Mouse (Mus musculus): Measurements from ENCODE around the gene Msantd1. TPM values are rescaled to one million over a fixed set of nuclear protein-coding genes. Genes with fewer than 3 reads are reported as not detected.

Msantd1 gene
- total RNA-seq, 1 experiment: 1.1 TPM

GRCm38 (mm10) chr5:34954508-34954907 lies 46.7 kb downstream of the Msantd1 start:
- Histone ChIP-seq H3K4me3 (ENCODE audit: insufficient read depth in 1 of 2, low read depth in 1 of 2, low read length in 2 of 2, poor library complexity in 1 of 2, severe bottlenecking in 1 of 2) (no peak overlapping the region), H3K9ac (ENCODE audit: insufficient read depth, low read depth, low read length, poor library complexity, severe bottlenecking) (no peak overlapping the region), H3K36me3 (ENCODE audit: control insufficient read depth, insufficient read depth, low read length, poor library complexity, severe bottlenecking) (no peaks in the 10 kb centered on the region), H3K27ac (ENCODE audit: insufficient read depth, low read depth, low read length, poor library complexity, severe bottlenecking) (no peak overlapping the region), H3K9me3 (ENCODE audit: control insufficient read depth, insufficient read depth, low read depth, low read length) (no peaks in the 10 kb centered on the region), H3K4me1 (ENCODE audit: control insufficient read depth in 2 of 2, insufficient read depth in 2 of 2, low read length in 2 of 2, poor library complexity in 1 of 2) (no peaks in the 10 kb centered on the region)
- in situ Hi-C loops (cut with MboI; ENCODE audit: low sequenced_read_pairs in 2 of 2, unreplicated experiment in 2 of 2): no loop called here
- DNase-seq (ENCODE audit: low read depth, low spot score): no peak
- TF ChIP-seq ZNF384 (IDR thresholded peaks at IDR 0.05; ENCODE audit: low read depth, low read length) (no peak), ZC3H11A (IDR thresholded peaks at IDR 0.05; ENCODE audit: borderline replicate concordance, low read depth, low read length) (no peak), CHD2 (IDR thresholded peaks at IDR 0.05; ENCODE audit: low read depth, low read length) (no peak), MAFK (IDR thresholded peaks at IDR 0.05; ENCODE audit: insufficient read depth, low read depth, low read length) (no peak), HCFC1 (IDR thresholded peaks at IDR 0.05; ENCODE audit: borderline replicate concordance, insufficient read depth, low read length) (no peak)

- no peaks in the 10 kb centered on the region for H3K4me1 ChIP-seq (ENCODE audit: control insufficient read depth in 2 of 2, insufficient read depth in 2 of 2, low read length in 2 of 2, poor library complexity in 1 of 2)
- no peak for TF ChIP-seq CHD2 (IDR thresholded peaks at IDR 0.05; ENCODE audit: low read depth, low read length)
- no peak for TF ChIP-seq MAFK (IDR thresholded peaks at IDR 0.05; ENCODE audit: insufficient read depth, low read depth, low read length)
- no peak for TF ChIP-seq ZC3H11A (IDR thresholded peaks at IDR 0.05; ENCODE audit: borderline replicate concordance, low read depth, low read length)
- no peak for TF ChIP-seq HCFC1 (IDR thresholded peaks at IDR 0.05; ENCODE audit: borderline replicate concordance, insufficient read depth, low read length)
- no peak for TF ChIP-seq ZNF384 (IDR thresholded peaks at IDR 0.05; ENCODE audit: low read depth, low read length)
- in situ Hi-C loops (cut with MboI; ENCODE audit: low sequenced_read_pairs in 2 of 2, unreplicated experiment in 2 of 2): no loop called here
- H3K4me3 ChIP-seq (ENCODE audit: insufficient read depth in 1 of 2, low read depth in 1 of 2, low read length in 2 of 2, poor library complexity in 1 of 2, severe bottlenecking in 1 of 2): no peak overlapping the region
- H3K9ac ChIP-seq (ENCODE audit: insufficient read depth, low read depth, low read length, poor library complexity, severe bottlenecking): no peak overlapping the region
- H3K27ac ChIP-seq (ENCODE audit: insufficient read depth, low read depth, low read length, poor library complexity, severe bottlenecking): no peak overlapping the region
- H3K36me3 ChIP-seq (ENCODE audit: control insufficient read depth, insufficient read depth, low read length, poor library complexity, severe bottlenecking): no peaks in the 10 kb centered on the region
- no peaks in the 10 kb centered on the region for H3K9me3 ChIP-seq (ENCODE audit: control insufficient read depth, insufficient read depth, low read depth, low read length)
- DNase-seq (ENCODE audit: low read depth, low spot score): no peak
These were observed 47.8 kb downstream of the Msantd1 start for GRCm38 (mm10) chr5:34955630-34956029.

- Histone ChIP-seq H3K4me1 (ENCODE audit: control insufficient read depth in 2 of 2, insufficient read depth in 2 of 2, low read length in 2 of 2, poor library complexity in 1 of 2) (no peaks in the 10 kb centered on the region), H3K36me3 (ENCODE audit: control insufficient read depth, insufficient read depth, low read length, poor library complexity, severe bottlenecking) (no peaks in the 10 kb centered on the region), H3K9ac (ENCODE audit: insufficient read depth, low read depth, low read length, poor library complexity, severe bottlenecking) (no peak overlapping the region), H3K4me3 (ENCODE audit: insufficient read depth in 1 of 2, low read depth in 1 of 2, low read length in 2 of 2, poor library complexity in 1 of 2, severe bottlenecking in 1 of 2) (no peak overlapping the region), H3K9me3 (ENCODE audit: control insufficient read depth, insufficient read depth, low read depth, low read length) (no peaks in the 10 kb centered on the region), H3K27ac (ENCODE audit: insufficient read depth, low read depth, low read length, poor library complexity, severe bottlenecking) (no peak overlapping the region)
- in situ Hi-C loops (cut with MboI; ENCODE audit: low sequenced_read_pairs in 2 of 2, unreplicated experiment in 2 of 2): no loop called here
- TF ChIP-seq HCFC1 (IDR thresholded peaks at IDR 0.05; ENCODE audit: borderline replicate concordance, insufficient read depth, low read length) (no peak), ZNF384 (IDR thresholded peaks at IDR 0.05; ENCODE audit: low read depth, low read length) (no peak), ZC3H11A (IDR thresholded peaks at IDR 0.05; ENCODE audit: borderline replicate concordance, low read depth, low read length) (no peak), MAFK (IDR thresholded peaks at IDR 0.05; ENCODE audit: insufficient read depth, low read depth, low read length) (no peak), CHD2 (IDR thresholded peaks at IDR 0.05; ENCODE audit: low read depth, low read length) (no peak)
- DNase-seq (ENCODE audit: low read depth, low spot score): no peak
These were observed 48.3 kb downstream of the Msantd1 start for GRCm38 (mm10) chr5:34956151-34956550.

GRCm38 (mm10) chr5:34957015-34957414 lies 49.2 kb downstream of the Msantd1 start:
- Histone ChIP-seq H3K9ac (ENCODE audit: insufficient read depth, low read depth, low read length, poor library complexity, severe bottlenecking) (no peak overlapping the region), H3K9me3 (ENCODE audit: control insufficient read depth, insufficient read depth, low read depth, low read length) (no peaks in the 10 kb centered on the region), H3K36me3 (ENCODE audit: control insufficient read depth, insufficient read depth, low read length, poor library complexity, severe bottlenecking) (no peaks in the 10 kb centered on the region), H3K4me3 (ENCODE audit: insufficient read depth in 1 of 2, low read depth in 1 of 2, low read length in 2 of 2, poor library complexity in 1 of 2, severe bottlenecking in 1 of 2) (no peak overlapping the region), H3K27ac (ENCODE audit: insufficient read depth, low read depth, low read length, poor library complexity, severe bottlenecking) (no peak overlapping the region), H3K4me1 (ENCODE audit: control insufficient read depth in 2 of 2, insufficient read depth in 2 of 2, low read length in 2 of 2, poor library complexity in 1 of 2) (no peaks in the 10 kb centered on the region)
- in situ Hi-C loops (cut with MboI; ENCODE audit: low sequenced_read_pairs in 2 of 2, unreplicated experiment in 2 of 2): no loop called here
- no peak for DNase-seq (ENCODE audit: low read depth, low spot score)
- TF ChIP-seq ZC3H11A (IDR thresholded peaks at IDR 0.05; ENCODE audit: borderline replicate concordance, low read depth, low read length) (no peak), CHD2 (IDR thresholded peaks at IDR 0.05; ENCODE audit: low read depth, low read length) (no peak), ZNF384 (IDR thresholded peaks at IDR 0.05; ENCODE audit: low read depth, low read length) (no peak), MAFK (IDR thresholded peaks at IDR 0.05; ENCODE audit: insufficient read depth, low read depth, low read length) (no peak), HCFC1 (IDR thresholded peaks at IDR 0.05; ENCODE audit: borderline replicate concordance, insufficient read depth, low read length) (no peak)

GRCm38 (mm10) chr5:34960021-34960420 lies 52.2 kb downstream of the Msantd1 start:
- DNase-seq (ENCODE audit: low read depth, low spot score): no peak
- Histone ChIP-seq H3K9ac (ENCODE audit: insufficient read depth, low read depth, low read length, poor library complexity, severe bottlenecking) (no peak overlapping the region), H3K9me3 (ENCODE audit: control insufficient read depth, insufficient read depth, low read depth, low read length) (no peaks in the 10 kb centered on the region), H3K4me1 (ENCODE audit: control insufficient read depth in 2 of 2, insufficient read depth in 2 of 2, low read length in 2 of 2, poor library complexity in 1 of 2) (no peaks in the 10 kb centered on the region), H3K36me3 (ENCODE audit: control insufficient read depth, insufficient read depth, low read length, poor library complexity, severe bottlenecking) (no peaks in the 10 kb centered on the region; the same call in 1 of the 2 replicates), H3K27ac (ENCODE audit: insufficient read depth, low read depth, low read length, poor library complexity, severe bottlenecking) (no peak overlapping the region), H3K4me3 (ENCODE audit: insufficient read depth in 1 of 2, low read depth in 1 of 2, low read length in 2 of 2, poor library complexity in 1 of 2, severe bottlenecking in 1 of 2) (no peak overlapping the region)
- no peak for TF ChIP-seq ZNF384 (IDR thresholded peaks at IDR 0.05; ENCODE audit: low read depth, low read length)
- no peak for TF ChIP-seq CHD2 (IDR thresholded peaks at IDR 0.05; ENCODE audit: low read depth, low read length)
- TF ChIP-seq HCFC1 (IDR thresholded peaks at IDR 0.05; ENCODE audit: borderline replicate concordance, insufficient read depth, low read length): no peak
- TF ChIP-seq MAFK (IDR thresholded peaks at IDR 0.05; ENCODE audit: insufficient read depth, low read depth, low read length): no peak
- no peak for TF ChIP-seq ZC3H11A (IDR thresholded peaks at IDR 0.05; ENCODE audit: borderline replicate concordance, low read depth, low read length)
- in situ Hi-C loops (cut with MboI; ENCODE audit: low sequenced_read_pairs in 2 of 2, unreplicated experiment in 2 of 2): no loop called here
